Mouse (Mus musculus) cerebellum, adult 9-11 months (tissue): Measurements from ENCODE around the gene Abhd10.

Experiments used
- DNase-seq: peaks from one replicate; pipeline ENCODE4 v3.0.0; 2022

Gene Abhd10

GRCm38 (mm10) chr16:45742615-45743476 lies at the start of gene Abhd10:
Gene Abhd10 (minus strand): TSS chr16:45742955.
- DNase-seq, result peak; percentile 98

DNA sequence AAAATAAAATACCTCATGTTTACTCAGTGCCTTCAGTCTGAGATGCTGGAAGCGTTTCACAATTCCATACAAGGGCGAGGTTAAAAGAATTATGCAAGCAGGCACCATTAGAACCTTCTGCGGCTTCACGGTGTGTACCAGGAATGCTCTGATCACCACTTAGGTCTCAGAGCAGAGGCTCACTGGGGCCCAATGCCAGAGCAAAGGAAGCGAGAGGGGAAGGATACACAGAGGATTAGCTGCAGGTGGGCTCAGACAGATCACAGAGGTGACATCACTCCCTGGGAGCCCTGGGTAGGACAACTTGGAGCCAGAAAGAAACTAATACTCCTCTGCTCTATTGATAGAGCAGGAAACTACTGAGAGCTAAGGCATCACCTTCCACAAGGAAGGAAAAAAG lies 48.5 kb upstream of the Abhd10 start:
- DNase-seq, result peak; percentile 44

GRCm38 (mm10) chr16:45789311-45789710 lies 46.6 kb upstream of the Abhd10 start:
- DNase-seq, result no peak

- no peak for DNase-seq
These were observed 44.9 kb upstream of the Abhd10 start for GRCm38 (mm10) chr16:45787650-45788049.

DNA sequence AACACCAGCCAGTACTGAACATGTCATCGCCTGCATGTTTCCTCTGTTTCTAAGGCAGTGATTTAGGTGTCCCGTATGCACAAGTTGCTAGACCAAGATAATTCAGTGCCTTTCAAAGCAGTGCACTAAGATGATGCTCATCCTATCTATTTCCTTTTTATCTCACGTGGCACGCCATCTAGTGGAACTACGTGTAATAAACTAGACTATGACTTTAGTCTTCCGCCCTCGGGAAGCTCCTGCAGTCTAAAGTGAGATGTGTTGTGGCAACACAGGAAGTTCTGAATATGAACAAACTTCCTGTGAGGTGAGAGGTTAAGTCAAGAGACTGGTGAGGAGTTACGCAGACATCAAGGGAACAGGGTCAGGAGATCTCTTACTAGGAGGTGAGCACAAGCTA lies 43.9 kb upstream of the Abhd10 start:
- peak; percentile 30 for DNase-seq

DNA sequence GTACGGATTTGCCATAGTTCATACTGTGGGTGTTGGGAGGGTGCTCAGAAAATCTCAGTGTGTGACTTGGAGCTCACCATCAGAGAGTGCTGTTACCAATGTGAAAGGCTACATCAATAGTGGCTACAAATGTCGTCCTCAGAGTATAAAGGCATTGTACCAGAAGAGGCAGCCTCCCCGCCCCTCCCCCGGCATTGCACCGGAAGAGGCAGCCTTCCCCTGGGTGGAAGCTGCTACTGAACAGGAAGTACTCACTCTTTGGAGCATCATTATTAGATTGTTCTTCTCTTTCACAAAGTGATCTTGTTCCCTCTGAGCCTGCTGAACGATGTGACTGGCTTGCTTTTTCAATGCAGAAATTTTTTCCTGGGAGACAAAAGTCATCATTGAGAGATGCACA lies 37.2 kb upstream of the Abhd10 start:
- DNase-seq, result no peak

DNA sequence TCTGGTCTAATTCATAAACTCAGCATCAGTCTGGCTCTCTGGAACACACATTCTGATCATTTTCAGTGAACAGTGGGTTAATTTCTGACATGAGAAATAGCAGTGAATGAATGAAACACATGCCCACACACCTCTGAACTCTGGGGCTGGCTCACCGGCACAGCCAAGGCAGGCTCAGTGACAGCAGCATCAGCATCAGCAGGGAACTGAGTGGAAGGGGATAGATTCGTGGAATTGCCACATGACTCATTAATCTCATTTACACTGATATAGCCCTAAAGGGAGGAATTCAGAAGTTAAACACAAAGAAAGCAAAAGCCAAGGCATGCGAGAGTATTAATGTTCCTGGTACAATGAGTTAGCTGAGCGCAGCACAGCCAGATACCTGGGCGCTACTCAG lies 32.1 kb upstream of the Abhd10 start:
- DNase-seq, result no peak

DNA sequence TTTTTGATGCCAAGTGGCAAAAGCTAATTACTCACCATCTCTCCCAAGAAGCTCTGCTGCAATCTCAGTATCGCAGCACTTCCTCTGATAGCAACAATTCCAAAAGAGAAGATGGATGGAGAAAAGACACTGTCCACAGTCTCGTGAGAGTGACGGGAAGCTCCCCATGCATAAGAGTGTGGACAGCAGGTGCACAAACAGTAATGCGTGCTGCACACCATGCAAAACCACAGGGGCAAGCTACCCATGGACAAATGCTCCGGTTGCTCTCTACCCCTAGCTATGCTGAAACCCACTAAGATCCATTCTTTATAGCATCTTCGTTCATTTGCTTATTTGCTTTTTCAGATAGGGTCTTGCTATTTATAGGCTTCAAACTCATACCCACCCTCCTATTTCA lies 28.2 kb upstream of the Abhd10 start:
- DNase-seq, result peak; percentile 31

DNA sequence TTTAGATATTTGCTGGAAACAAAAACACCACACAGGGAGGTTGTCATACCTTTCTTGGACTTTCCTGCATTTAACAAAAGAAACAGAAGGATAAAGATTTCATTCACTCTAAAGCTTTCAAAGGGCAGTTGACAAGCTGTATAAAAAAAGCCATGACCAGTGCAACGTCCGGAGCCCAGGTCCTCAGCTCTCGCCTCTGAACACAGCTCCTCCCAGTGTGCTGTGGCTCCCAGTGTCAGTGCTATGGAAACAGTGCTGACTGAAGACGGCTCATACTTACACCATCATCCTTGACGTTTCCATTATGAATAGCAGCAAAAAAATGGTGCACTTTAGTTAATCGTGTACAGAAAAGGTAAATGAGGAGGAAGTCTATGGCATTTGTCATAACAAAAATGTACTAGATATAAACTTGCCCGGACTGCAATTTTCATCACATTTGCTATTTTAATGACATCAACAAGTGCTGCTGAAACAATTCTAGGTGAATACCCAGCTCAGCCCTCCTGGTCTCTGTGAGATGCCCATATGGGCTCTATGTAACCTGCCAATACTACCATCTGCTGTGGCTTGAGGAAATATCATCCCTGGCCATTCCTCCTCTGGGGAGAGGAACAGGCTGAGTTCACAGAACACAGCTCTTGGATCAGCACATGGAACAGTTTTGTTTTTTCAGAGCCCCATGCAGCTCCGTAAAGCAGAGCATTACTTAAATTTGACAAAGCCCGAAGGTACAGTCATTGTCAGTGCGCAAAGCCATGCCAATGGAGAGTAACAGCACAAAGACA lies 25.3 kb upstream of the Abhd10 start:
- DNase-seq, result peak; percentile 94

DNA sequence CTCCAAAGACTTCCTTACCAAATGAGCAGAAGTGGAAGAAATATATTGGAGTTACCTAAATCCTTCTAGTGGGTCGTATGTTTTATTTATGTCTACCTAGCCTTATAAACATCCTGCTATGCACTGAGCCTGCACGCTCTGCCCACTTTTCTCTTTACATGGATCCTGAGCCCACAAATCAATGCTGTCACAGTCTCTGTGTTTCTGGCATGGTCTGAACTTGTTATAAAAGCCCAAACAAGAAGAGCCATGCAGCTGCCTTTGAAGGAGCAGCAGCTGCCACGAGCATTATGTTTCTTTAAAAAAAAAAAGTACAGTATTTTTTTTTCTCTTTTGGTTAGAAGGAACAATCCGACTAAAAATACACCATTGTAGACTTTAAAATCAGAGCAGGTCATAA lies 24.7 kb upstream of the Abhd10 start:
- DNase-seq, result peak; percentile 24

- DNase-seq, result no peak
These were observed 23.2 kb upstream of the Abhd10 start for GRCm38 (mm10) chr16:45765801-45766494.

DNA sequence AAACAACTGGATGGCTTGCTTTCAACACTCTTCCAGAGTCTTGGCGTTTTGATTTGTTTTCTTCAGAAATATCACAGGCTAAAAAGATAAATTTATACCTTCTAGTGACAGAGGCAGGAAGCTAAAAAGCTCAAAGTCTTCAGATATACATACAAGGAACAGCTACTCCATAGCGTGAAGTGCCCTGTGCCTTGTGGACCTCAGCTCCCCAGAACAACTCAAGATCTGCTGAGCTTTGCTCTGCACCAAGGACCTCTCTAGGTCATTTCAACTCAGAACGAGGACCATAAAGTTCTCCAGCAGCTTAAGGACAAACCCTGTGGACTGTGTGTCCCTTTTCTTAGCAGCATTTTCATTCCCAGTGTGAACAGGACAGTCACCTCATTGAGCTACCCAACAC lies 22.3 kb upstream of the Abhd10 start:
- no peak for DNase-seq

DNA sequence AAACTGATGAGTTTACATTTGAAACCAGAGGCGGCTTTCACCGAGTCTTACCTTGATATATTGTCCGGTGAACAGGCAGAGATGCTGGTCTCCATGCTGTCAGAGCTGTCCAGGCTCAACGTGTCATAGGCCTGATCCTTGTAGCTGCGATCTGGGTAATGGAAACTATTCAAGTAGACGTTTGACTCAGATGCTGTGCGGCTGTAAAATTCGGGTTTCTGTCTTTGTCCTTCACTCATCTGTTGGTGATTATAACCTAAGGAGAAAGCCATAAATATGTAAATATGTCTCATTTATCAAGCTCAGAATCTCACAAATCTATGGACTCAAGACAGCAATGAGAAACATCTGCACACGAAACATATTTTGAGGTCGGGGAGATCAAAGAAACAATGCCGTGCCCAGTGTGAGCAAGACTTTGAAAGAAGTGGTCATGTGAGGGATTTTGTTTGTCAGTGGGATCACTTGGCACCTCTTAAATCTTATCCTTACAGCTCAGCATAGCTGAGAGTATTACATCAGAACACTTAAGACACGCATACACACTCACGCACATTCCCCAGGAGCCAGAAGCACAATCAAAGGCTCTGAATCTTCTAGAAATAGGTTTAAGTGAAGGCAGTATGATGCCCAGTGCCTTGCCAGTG lies 20.2 kb upstream of the Abhd10 start:
- no peak for DNase-seq

GRCm38 (mm10) chr16:45761425-45761824 lies 18.7 kb upstream of the Abhd10 start:
- DNase-seq, result no peak

DNA sequence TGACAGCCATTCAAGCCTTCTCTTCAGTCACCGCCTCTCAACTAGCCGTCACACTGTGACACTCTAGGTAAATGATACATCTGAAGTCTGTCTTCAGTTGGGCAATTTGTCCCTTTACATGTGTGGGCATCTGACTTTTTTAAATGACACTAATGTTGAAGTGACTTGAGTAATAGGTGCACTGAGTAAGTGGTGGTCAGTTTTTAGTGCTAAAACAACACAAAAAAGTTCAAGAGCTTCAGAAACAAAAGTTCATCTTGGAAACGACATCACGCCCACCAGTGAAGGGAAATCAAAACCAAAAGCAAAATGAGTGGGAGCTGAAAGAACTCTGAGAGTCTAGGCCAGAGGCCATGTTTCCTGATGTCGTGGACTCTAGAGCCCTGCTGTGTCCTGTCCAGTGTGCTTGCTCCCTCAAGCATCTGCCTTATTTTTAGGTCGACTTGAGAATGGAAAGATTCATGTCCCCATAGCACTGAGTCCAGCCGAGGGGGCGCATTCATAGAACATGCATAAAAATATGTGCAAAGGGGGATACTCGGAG lies 16.0 kb upstream of the Abhd10 start:
- DNase-seq, result no peak

DNA sequence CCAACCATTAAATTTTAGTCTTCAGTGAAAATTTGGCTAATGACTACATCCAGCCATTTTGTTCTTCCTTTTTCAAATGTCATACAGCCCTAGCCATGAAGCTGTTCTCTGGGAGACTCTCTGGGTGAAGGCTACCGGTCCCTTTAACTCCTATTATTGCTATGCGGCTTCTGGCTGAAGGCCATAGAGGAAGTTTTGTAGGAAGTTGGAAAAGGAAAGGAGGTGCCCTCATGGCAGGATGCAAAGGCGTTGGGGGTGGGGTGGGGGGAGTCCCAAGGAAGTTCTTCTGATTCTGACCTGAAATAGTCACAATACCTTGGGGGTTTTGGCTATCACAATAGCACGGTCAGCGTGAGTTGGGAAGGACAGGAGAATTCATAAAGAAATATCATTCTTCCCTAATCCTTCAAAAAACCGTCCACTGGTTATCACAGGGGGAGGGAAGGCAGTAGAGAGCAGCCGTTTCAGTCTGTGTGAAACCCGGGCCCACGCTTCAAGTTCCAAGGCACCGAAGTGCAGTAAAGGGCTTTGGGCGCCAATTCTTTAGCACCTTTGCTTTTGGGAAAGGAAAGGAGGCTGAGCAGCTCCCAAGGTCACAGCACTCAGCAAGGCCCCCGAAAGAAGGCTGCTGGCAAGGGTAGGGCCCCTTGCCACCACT lies 14.8 kb upstream of the Abhd10 start:
- DNase-seq, result no peak

DNA sequence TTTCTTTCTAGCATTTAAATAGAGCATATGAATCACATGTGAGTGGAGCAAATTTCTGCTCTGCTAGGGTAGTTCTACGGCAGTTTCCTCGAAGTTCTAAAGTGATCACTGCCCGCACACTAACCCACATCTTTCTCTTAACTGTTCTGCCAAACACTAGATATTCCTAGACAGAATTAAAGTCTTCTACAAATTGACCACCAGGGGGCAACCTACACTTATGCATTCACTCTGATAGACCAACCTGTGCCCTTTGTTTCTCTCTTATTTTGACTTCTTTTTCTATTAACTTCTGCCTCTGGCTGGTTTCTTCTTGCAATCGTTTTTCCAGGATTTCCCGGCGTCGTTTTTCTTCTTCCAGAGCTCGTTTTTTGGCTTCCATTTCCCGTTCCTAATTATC lies 14.1 kb upstream of the Abhd10 start:
- peak; percentile 42 for DNase-seq

DNA sequence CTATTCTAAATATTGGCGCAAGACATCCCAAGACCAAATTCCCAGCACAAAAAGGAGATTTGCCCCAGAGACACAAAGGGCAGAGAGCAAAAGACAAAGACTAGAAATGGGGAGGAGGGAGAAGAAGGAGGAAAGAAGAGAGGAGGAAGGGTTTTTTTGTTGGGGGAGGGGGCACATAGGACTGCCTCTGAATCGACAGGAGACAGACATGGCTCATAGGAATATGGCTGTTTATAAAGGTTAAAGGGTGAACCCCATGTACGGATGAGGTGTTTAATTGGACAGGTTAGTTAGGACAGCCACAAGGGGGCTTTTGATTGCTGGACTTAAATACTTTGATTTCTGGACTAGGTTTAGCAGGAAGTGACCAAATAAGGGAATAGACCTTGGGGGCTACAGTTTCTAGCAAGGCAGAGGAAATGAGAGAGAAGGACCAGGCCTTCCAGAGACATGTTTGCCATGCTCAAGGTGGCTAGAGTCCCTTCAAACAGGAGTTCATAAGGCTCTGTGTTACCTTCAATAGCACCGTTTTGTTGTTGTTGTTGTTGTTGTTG lies 913 bp upstream of the Abhd10 start:
- peak; percentile 45 for DNase-seq

- DNase-seq, result no peak
These were observed 4.9 kb downstream of the Abhd10 start for GRCm38 (mm10) chr16:45737880-45738279.

DNA sequence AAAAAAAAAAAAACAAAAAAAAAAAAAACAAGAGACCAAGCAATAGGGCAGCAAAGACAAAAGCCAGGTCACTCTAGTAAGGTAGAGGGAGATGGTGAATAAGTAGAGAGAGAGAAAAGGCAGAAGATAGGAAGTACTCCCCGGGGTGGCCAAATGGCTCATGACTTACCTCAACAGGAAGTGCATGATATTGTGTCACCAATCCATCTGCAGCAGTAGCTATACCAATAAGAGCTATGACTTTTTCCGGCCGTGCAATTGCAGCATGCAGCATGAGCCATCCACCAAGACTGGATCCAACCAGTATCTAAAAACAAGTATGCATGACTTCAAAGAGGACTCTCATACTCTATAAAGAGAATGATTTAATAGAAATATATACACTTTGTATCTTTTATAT lies 6.0 kb downstream of the Abhd10 start:
- DNase-seq, result no peak

DNA sequence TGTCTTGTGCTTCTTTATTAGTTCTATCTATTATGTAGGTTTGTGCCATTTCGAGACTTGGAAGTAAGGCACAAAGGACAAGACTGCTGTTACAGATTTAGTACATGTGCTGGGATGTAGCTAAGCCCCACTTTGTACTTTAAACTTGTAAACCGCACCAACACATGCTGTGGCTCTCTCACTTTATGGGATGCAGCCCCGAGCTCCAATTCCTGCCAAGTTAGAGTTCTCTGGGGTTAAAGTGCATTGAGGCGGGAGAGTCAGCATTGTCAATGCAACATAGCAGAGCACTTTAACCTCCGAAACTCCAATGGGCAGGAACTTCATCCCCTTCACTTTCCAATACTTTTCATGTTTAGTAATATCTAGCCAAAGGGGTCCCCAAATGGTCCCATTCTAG lies 13.6 kb downstream of the Abhd10 start:
- no peak for DNase-seq

DNA sequence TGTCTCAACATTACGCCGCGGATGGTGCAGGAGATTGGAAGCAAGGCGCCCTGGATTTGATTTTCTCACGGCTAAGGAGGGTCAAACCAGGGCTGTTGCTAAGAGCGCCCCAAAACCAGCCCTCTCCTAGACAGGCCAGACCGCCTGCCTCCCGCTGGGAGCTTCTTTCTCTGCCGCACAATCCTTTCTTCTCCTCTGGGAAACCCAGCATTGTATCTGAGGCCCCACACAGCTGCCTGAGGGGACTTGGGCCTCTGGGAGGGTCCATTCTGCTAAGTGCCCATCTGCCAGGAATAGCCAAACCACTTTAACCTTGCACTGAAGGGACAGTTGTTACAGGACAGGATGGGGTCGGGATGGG lies 18.0 kb downstream of the Abhd10 start:
- peak; percentile 77 for DNase-seq
